ENCODE assay signal across 28 mouse cellular contexts in genomic region chr9:98703331-98703730, GRCm38 (mm10).
A peak's percentile ranks its signal among the peaks of the same experiment; 100 is the strongest.
DNase-seq lines count a peak whose midpoint lies in the region; ATAC-seq and TF ChIP-seq lines count a peak whose summit lies in the region.
"Had no signal": no experiment of that assay in that cellular context is flagged by ENCODE, and none has a peak within 500 bp of the region (broad histone marks: within the 10 kb centered on the region; RNA-seq: fewer than 3 reads in every experiment).

No protein-coding gene starts in this region.

- H3K4me1 ChIP-seq in embryonic facial prominence, embryonic 10.5 days, result peaks cover 68% of the 10 kb centered on the region
- H3K4me1 ChIP-seq in embryonic facial prominence, embryonic 12.5 days, result peaks cover 46% of the 10 kb centered on the region
- peaks cover 50% of the 10 kb centered on the region for H3K4me1 ChIP-seq in limb, embryonic 10.5 days
- H3K4me1 ChIP-seq in kidney, adult 2 months (ENCODE audit: control insufficient read depth, insufficient read depth, low read length), result no peaks in the 10 kb centered on the region
- H3K4me1 ChIP-seq: forebrain, embryonic 13.5 days; heart, embryonic 12.5 days; heart, embryonic 15.5 days; intestine, embryonic 15.5 days had no signal

- WGBS in embryonic facial prominence, embryonic 10.5 days, result 78% methylated on average over 9 of the region's 9 CpGs
- 63% methylated on average over 9 of the region's 9 CpGs for whole genome bisulfite sequencing in embryonic facial prominence, embryonic 12.5 days
- 84% methylated on average over 9 of the region's 9 CpGs for WGBS in limb, embryonic 10.5 days
- WGBS in kidney, adult 2 months, result 78% methylated on average over 9 of the region's 9 CpGs

- no peak overlapping the region for H3K4me2 ChIP-seq in embryonic facial prominence, embryonic 12.5 days (replicated peaks)
- H3K4me2 ChIP-seq: forebrain, embryonic 13.5 days; heart, embryonic 12.5 days; heart, embryonic 15.5 days; hindbrain, embryonic 12.5 days; intestine, embryonic 15.5 days had no signal

- no peak for TF ChIP-seq POLR2A in kidney, adult 2 months (IDR thresholded peaks at IDR 0.05; ENCODE audit: low read depth, low read length)

- intact Hi-C loops in heart, postnatal 14 days (cut with DNase I), result no loop called here

- no peaks in the 10 kb centered on the region for H3K36me3 ChIP-seq in embryonic facial prominence, embryonic 10.5 days (replicated peaks)
- no peaks in the 10 kb centered on the region for H3K36me3 ChIP-seq in embryonic facial prominence, embryonic 12.5 days
- no peaks in the 10 kb centered on the region for H3K36me3 ChIP-seq in limb, embryonic 10.5 days
- H3K36me3 ChIP-seq in kidney, adult 2 months (ENCODE audit: control insufficient read depth, insufficient read depth, low read length), result no peaks in the 10 kb centered on the region
- H3K36me3 ChIP-seq: forebrain, embryonic 10.5 days; heart, embryonic 12.5 days; heart, embryonic 15.5 days; hindbrain, embryonic 12.5 days; intestine, embryonic 15.5 days had no signal

- no peak overlapping the region for H3K4me3 ChIP-seq in embryonic facial prominence, embryonic 10.5 days
- no peak overlapping the region for H3K4me3 ChIP-seq in embryonic facial prominence, embryonic 12.5 days
- no peak overlapping the region for H3K4me3 ChIP-seq in limb, embryonic 10.5 days
- no peak overlapping the region for H3K4me3 ChIP-seq in kidney, adult 2 months (ENCODE audit: insufficient read depth, low read depth, low read length)
- H3K4me3 ChIP-seq: forebrain, embryonic 10.5 days; forebrain, embryonic 13.5 days; heart, adult 2 months; heart, embryonic 12.5 days; heart, embryonic 15.5 days; hindbrain, embryonic 12.5 days; intestine, embryonic 15.5 days had no signal

- ATAC-seq in embryonic facial prominence, embryonic 12.5 days (ENCODE audit: insufficient number of reproducible peaks, insufficient read depth, low FRiP score, low TSS enrichment), result no peak
- ATAC-seq: CD4-positive, CD25-positive, alpha-beta regulatory T cell, adult 4 months; forebrain, embryonic 13.5 days; forebrain, embryonic 16.5 days; hindbrain, embryonic 16.5 days had no signal

- no peaks in the 10 kb centered on the region for H3K9me3 ChIP-seq in embryonic facial prominence, embryonic 10.5 days
- H3K9me3 ChIP-seq in embryonic facial prominence, embryonic 12.5 days, result no peaks in the 10 kb centered on the region
- H3K9me3 ChIP-seq in limb, embryonic 10.5 days (replicated peaks), result no peaks in the 10 kb centered on the region
- H3K9me3 ChIP-seq: forebrain, embryonic 10.5 days; forebrain, embryonic 13.5 days; heart, embryonic 12.5 days; heart, embryonic 15.5 days; hindbrain, embryonic 12.5 days; intestine, embryonic 15.5 days had no signal

- H3K27ac ChIP-seq in embryonic facial prominence, embryonic 10.5 days (replicated peaks), result peak overlapping the region; percentile 67; the same call in 1 of the 2 replicates
- H3K27ac ChIP-seq in embryonic facial prominence, embryonic 12.5 days, result peak overlapping the region; percentile 68
- H3K27ac ChIP-seq in limb, embryonic 10.5 days, result 0 out of 2 replicates have a peak overlapping the region, but pooled peaks have one; percentile 11
- no peak overlapping the region for H3K27ac ChIP-seq in kidney, adult 2 months (ENCODE audit: insufficient read depth, low read depth, low read length)
- H3K27ac ChIP-seq: forebrain, embryonic 10.5 days; forebrain, embryonic 13.5 days; heart, adult 2 months; heart, embryonic 15.5 days; hindbrain, embryonic 12.5 days; intestine, embryonic 15.5 days had no signal

- DNase-seq in heart, postnatal 4 days, result peak; percentile 2
- no peak for DNase-seq in heart, postnatal 14 days
- DNase-seq in embryonic facial prominence, embryonic 10.5 days (ENCODE audit: low spot score), result no peak
- DNase-seq in limb, embryonic 10.5 days (ENCODE audit: low spot score), result no peak
- DNase-seq in yolk sac, embryonic 10.5 days (ENCODE audit: low spot score), result no peak
- DNase-seq in kidney, adult 2 months, result no peak
- DNase-seq: adrenal gland, adult 2 months; adrenal gland, postnatal 14 days; cerebellum, adult 11-12 months; cerebellum, adult 8-10 months; cerebellum, postnatal 10 days; cerebellum, postnatal 36 days; embryo, embryonic 11 days; gastrocnemius, postnatal 10 days; gastrocnemius, postnatal 36 days; heart, adult 2 months; heart, postnatal 10 days; kidney, adult 11 months had no signal

- TF ChIP-seq CTCF in kidney, adult 2 months (conservative IDR thresholded peaks at IDR 0.05; ENCODE audit: insufficient read depth, insufficient read length, low read depth, low read length), result no peak

- no peaks in the 10 kb centered on the region for H3K27me3 ChIP-seq in embryonic facial prominence, embryonic 10.5 days (replicated peaks; ENCODE audit: low read depth, poor library complexity, severe bottlenecking)
- 0 out of 2 replicates have a peak, but pooled peaks cover 3% of the 10 kb centered on the region for H3K27me3 ChIP-seq in embryonic facial prominence, embryonic 12.5 days
- no peaks in the 10 kb centered on the region for H3K27me3 ChIP-seq in limb, embryonic 10.5 days (ENCODE audit: low read depth, poor library complexity, severe bottlenecking)
- no peaks in the 10 kb centered on the region for H3K27me3 ChIP-seq in kidney, adult 2 months (replicated peaks; ENCODE audit: control insufficient read depth, insufficient read depth, low read length)
- H3K27me3 ChIP-seq: forebrain, embryonic 13.5 days; heart, embryonic 12.5 days; heart, embryonic 15.5 days; hindbrain, embryonic 12.5 days; intestine, embryonic 15.5 days had no signal

- H3K9ac ChIP-seq in embryonic facial prominence, embryonic 12.5 days, result no peak overlapping the region
- H3K9ac ChIP-seq: forebrain, embryonic 13.5 days; heart, embryonic 12.5 days; heart, embryonic 15.5 days; hindbrain, embryonic 12.5 days; intestine, embryonic 15.5 days had no signal
